Mouse (Mus musculus) cortical plate, adult 2 months (tissue): ENCODE measurements at regions not wholly inside any gene's neighbourhood (a gene's known extent, or its start where the extent isn't known, plus 50 kb on each side); places are given as distances from the start of the nearest gene placed in this dataset.

ENCODE experiments used
- CTCF ChIP-seq: fragments of 200-500 bp; IDR thresholded peaks from 2 replicates; pipeline ENCODE4 v1.5.1; 2011; ENCODE audit warnings: mild to moderate bottlenecking, control low read depth, low read length; ENCODE audit not compliant: insufficient read depth; ENCODE audit errors: extremely low read depth
- POLR2A ChIP-seq: fragments of 200-500 bp; IDR thresholded peaks from 2 replicates; pipeline ENCODE4 v1.6.1; 2011; ENCODE audit warnings: mild to moderate bottlenecking, low read length, control low read depth; ENCODE audit not compliant: insufficient read depth; ENCODE audit errors: extremely low read depth

GRCm38 (mm10) chr7:73243591-73244355, 131.5 kb upstream of the Rgma start:
- TF ChIP-seq CTCF (no peak), POLR2A (no peak)
